Mouse (Mus musculus) regulatory T cell (primary cell): ENCODE data around the gene Slamf9.

ENCODE experiments used
- in situ Hi-C: fragments of 300-600 bp; cut with MboI, MseI; formaldehyde crosslinking; loops from one replicate; pipeline ENCODE4 v1.15.1; 2025; ENCODE audit warnings: high pct_unique_total_duplicates

The Slamf9 gene

GRCm38 (mm10) chr1:172510421-172510972, 35.3 kb downstream of the Slamf9 start:
- in situ Hi-C loops, result loop anchor here (25.0 kb wide), 1 partner anchor 373 kb away; the partner anchor contains the start of genes Dcaf8 and Pex19

- in situ Hi-C loops, result loop anchor here (25.0 kb wide), 1 partner anchor 376 kb away; the partner anchor contains the start of genes Dcaf8 and Pex19
Measured at GRCm38 (mm10) chr1:172512962-172513361, 37.8 kb downstream of the Slamf9 start.

- in situ Hi-C loops, result loop anchor here (25.0 kb wide), 1 partner anchor 376 kb away; the partner anchor contains the start of genes Dcaf8 and Pex19
Measured at GRCm38 (mm10) chr1:172513525-172514212, 38.5 kb downstream of the Slamf9 start.

GRCm38 (mm10) chr1:172514213-172514529, 39.0 kb downstream of the Slamf9 start:
- in situ Hi-C loops, result loop anchor here (25.0 kb wide), 1 partner anchor 377 kb away; the partner anchor contains the start of genes Dcaf8 and Pex19

GRCm38 (mm10) chr1:172514551-172515268, 39.6 kb downstream of the Slamf9 start:
- in situ Hi-C loops, result loop anchor here (25.0 kb wide), 1 partner anchor 377 kb away; the partner anchor contains the start of genes Dcaf8 and Pex19

- in situ Hi-C loops, result loop anchor here (25.0 kb wide), 1 partner anchor 378 kb away; the partner anchor contains the start of genes Dcaf8 and Pex19
Measured at GRCm38 (mm10) chr1:172515396-172515795, 40.2 kb downstream of the Slamf9 start.

- in situ Hi-C loops, result loop anchor here (25.0 kb wide), 1 partner anchor 381 kb away; the partner anchor contains the start of genes Dcaf8 and Pex19
Measured at GRCm38 (mm10) chr1:172518013-172518412, 42.9 kb downstream of the Slamf9 start.

- in situ Hi-C loops, result loop anchor here (25.0 kb wide), 1 partner anchor 382 kb away; the partner anchor contains the start of genes Dcaf8 and Pex19
Measured at GRCm38 (mm10) chr1:172519644-172520043, 44.5 kb downstream of the Slamf9 start.

- in situ Hi-C loops, result loop anchor here (25.0 kb wide), 1 partner anchor 384 kb away; the partner anchor contains the start of genes Dcaf8 and Pex19
Measured at GRCm38 (mm10) chr1:172520576-172521440, 45.6 kb downstream of the Slamf9 start, which contains the start of gene Cfap45. Cfap45 (plus strand) TSS chr1:172520801.

- in situ Hi-C loops, result loop anchor here (25.0 kb wide), 1 partner anchor 385 kb away; the partner anchor contains the start of genes Dcaf8 and Pex19
Measured at GRCm38 (mm10) chr1:172522524-172522923, 47.4 kb downstream of the Slamf9 start.

- in situ Hi-C loops, result loop anchor here (25.0 kb wide), 1 partner anchor 386 kb away; the partner anchor contains the start of genes Dcaf8 and Pex19
Measured at GRCm38 (mm10) chr1:172523699-172524101, 48.5 kb downstream of the Slamf9 start.

- in situ Hi-C loops, result loop anchor here (5.0 kb wide), 1 partner anchor 107 kb away; the partner anchor contains the start of gene Dusp23
Measured at GRCm38 (mm10) chr1:172525027-172525764, 50.0 kb downstream of the Slamf9 start.

GRCm38 (mm10) chr1:172525971-172526370, 50.8 kb downstream of the Slamf9 start:
- in situ Hi-C loops, result loop anchor here (5.0 kb wide), 1 partner anchor 106 kb away; the partner anchor contains the start of gene Dusp23

GRCm38 (mm10) chr1:172526380-172527081, 51.4 kb downstream of the Slamf9 start:
- in situ Hi-C loops, result loop anchor here (5.0 kb wide), 1 partner anchor 106 kb away; the partner anchor contains the start of gene Dusp23

GRCm38 (mm10) chr1:172527431-172527830, 52.3 kb downstream of the Slamf9 start:
- in situ Hi-C loops, result loop anchor here (5.0 kb wide), 1 partner anchor 105 kb away; the partner anchor contains the start of gene Dusp23
